ENCODE assay signal across 8 mouse cellular contexts in the genomic region with DNA sequence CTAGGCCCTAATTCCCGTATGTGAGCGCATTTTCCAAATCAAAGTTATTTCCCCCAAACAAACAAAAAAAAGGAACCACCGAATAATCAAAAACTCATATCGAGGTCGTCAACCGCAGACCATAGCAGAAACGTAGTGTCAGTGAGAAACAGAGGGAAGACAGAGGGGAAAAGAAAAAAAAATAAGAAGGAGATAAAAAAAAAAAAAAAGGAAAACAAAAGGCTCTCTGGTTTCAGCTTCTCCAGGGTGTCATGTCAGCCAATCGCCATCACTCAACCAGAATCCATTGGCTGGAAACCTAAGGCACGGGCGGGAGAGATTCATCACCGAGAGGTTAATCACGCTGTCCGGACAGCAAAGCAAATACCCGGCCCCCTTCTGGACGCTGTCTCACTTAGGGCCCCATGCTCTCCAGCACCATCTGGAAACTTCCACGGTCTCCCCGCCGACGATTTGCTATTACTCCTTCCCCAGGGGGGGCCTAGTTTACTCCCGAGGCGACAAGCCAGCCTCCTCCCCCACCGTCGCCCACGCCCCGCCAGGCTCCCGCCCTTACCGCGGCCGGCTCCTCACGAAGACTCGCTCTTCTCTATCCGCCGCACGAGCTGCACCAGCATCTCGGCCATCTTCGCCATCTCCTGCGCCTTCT. TPM values are rescaled to one million over a fixed set of nuclear protein-coding genes. Genes with fewer than 3 reads are reported as not detected.
DNase-seq lines count a peak whose midpoint lies in the region; ATAC-seq and TF ChIP-seq lines count a peak whose summit lies in the region.
"Not testable (repeated sequence)": the region's sequence is repeated elsewhere in the genome, so short reads cannot be mapped to it uniquely, and the experiment has no call there.

No protein-coding gene starts in this region.

- ATAC-seq in frontal cortex, adult (ENCODE audit: low TSS enrichment), result peak; percentile 56
- ATAC-seq in hematopoietic stem cell, adult 5-6 weeks (replicated peaks in 1 of 2; ENCODE audit: insufficient read depth in 1 of 2, low FRiP score in 2 of 2, low TSS enrichment in 1 of 2, low read depth in 1 of 2, poor library complexity in 2 of 2, severe bottlenecking in 2 of 2), result peak; percentile 18 to 35; a peak in 2 of 4 replicates
- ATAC-seq in lung, embryonic 14.5 days (ENCODE audit: insufficient read depth), result peak; percentile 21

- DNase-seq in MN1 (ENCODE audit: low spot score), result peak; percentile 75
- peak; percentile 76 for DNase-seq in cerebellum, adult 9-10 months
- DNase-seq in layer of hippocampus, adult 9-10 months (ENCODE audit: low spot score), result peak; percentile 18
- DNase-seq in lung, embryonic 14.5 days, result peak; percentile 73
- DNase-seq in thymus, adult 18-20 months, result peak; percentile 52 to 61

- peak overlapping the region; percentile 78 for H3K4me2 ChIP-seq in lung, embryonic 14.5 days

- H3K27me3 ChIP-seq in lung, embryonic 14.5 days (ENCODE audit: insufficient read depth, low read length), result not testable (repeated sequence)

- peak overlapping the region; percentile 95 for H3K27ac ChIP-seq in lung, embryonic 14.5 days (ENCODE audit: low read depth)
- H3K27ac ChIP-seq in olfactory bulb, adult 2 months (ENCODE audit: insufficient read depth, low read depth, low read length), result peak overlapping the region; percentile 88

- peak overlapping the region; percentile 69 for H3K4me3 ChIP-seq in lung, embryonic 14.5 days (ENCODE audit: low read depth, low read length)
- H3K4me3 ChIP-seq in olfactory bulb, adult 2 months (ENCODE audit: insufficient read depth, low read depth, low read length), result peak overlapping the region; percentile 67

- WGBS in lung, embryonic 14.5 days, result under 1% methylated on average over 35 of the region's 37 CpGs
- WGBS in olfactory bulb, adult 2 months, result 1% methylated on average over 36 of the region's 37 CpGs

- H3K4me1 ChIP-seq in lung, embryonic 14.5 days (ENCODE audit: insufficient read depth); olfactory bulb, adult 2 months (ENCODE audit: control insufficient read depth, insufficient read depth, low read length): not testable (repeated sequence)

- TF ChIP-seq POLR2A in olfactory bulb, adult 2 months (IDR thresholded peaks at IDR 0.05; ENCODE audit: insufficient read depth, low read depth, low read length), result not testable (repeated sequence)

- peak overlapping the region; percentile 71 for H3K9ac ChIP-seq in lung, embryonic 14.5 days

- not testable (repeated sequence) for H3K9me3 ChIP-seq in lung, embryonic 14.5 days (ENCODE audit: low read depth, low read length)

- TF ChIP-seq CTCF in lung, embryonic 14.5 days (IDR thresholded peaks at IDR 0.05; ENCODE audit: low read depth); olfactory bulb, adult 2 months (IDR thresholded peaks at IDR 0.05; ENCODE audit: insufficient read depth, low read depth, low read length): not testable (repeated sequence)

- H3K36me3 ChIP-seq in lung, embryonic 14.5 days (ENCODE audit: insufficient read depth), result peaks cover 21% of the 10 kb centered on the region; the same call in 1 of the 2 replicates

RNA-seq across cellular contexts. Expression of a gene that starts 0.8 kb away (rescaled TPM):
- 300 and 329 TPM in 2 replicates for total RNA-seq in hematopoietic stem cell, adult 5-6 weeks (2017)
- 568 and 573 TPM in 2 replicates for polyA plus RNA-seq in lung, embryonic 14.5 days (2014; fragmentation: Nextera tagmentation; extraction: Ambion mirVana)
- 561 TPM in 1 of 2 replicates, not detected in the other for polyA plus RNA-seq in olfactory bulb, adult 2 months (2012; ENCODE audit: insufficient read depth, insufficient read length, low replicate concordance, missing spikeins)

RNA-seq across cellular contexts. Expression of a gene that starts 34.7 kb away (rescaled TPM):
- 12.9 and 13.7 TPM in 2 replicates for total RNA-seq in hematopoietic stem cell, adult 5-6 weeks (2017)
- polyA plus RNA-seq in lung, embryonic 14.5 days (2014; fragmentation: Nextera tagmentation; extraction: Ambion mirVana), result 11.3 and 14.9 TPM in 2 replicates
- polyA plus RNA-seq in olfactory bulb, adult 2 months (2012; ENCODE audit: insufficient read depth, insufficient read length, low replicate concordance, missing spikeins), result not detected in 2 replicates

RNA-seq across cellular contexts. Expression of a gene that starts 47.3 kb away (rescaled TPM):
- total RNA-seq in hematopoietic stem cell, adult 5-6 weeks (2017), result 13.2 and 14.3 TPM in 2 replicates
- 23.2 and 23.9 TPM in 2 replicates for polyA plus RNA-seq in lung, embryonic 14.5 days (2014; fragmentation: Nextera tagmentation; extraction: Ambion mirVana)
- polyA plus RNA-seq in olfactory bulb, adult 2 months (2012; ENCODE audit: insufficient read depth, insufficient read length, low replicate concordance, missing spikeins), result not detected in 2 replicates

Comparison
In these comparisons a context has a peak if more than half of its experiments do, and no peak if none do; other contexts are left out.
1. Peak in every context shown above with its lines: DNase-seq, ATAC-seq, H3K4me3 ChIP-seq and H3K27ac ChIP-seq.
2. DNase-seq: peak in every context shown above with its lines; median percentile 76 in cerebellum, adult 9-10 months; 75 in MN1; 73 in lung, embryonic 14.5 days; 56 in thymus, adult 18-20 months; 18 in layer of hippocampus, adult 9-10 months.
3. RNA of a gene that starts 47.3 kb away (polyA plus RNA-seq): 23.2 to 23.9 TPM in lung, embryonic 14.5 days; not detected in olfactory bulb, adult 2 months; every median in the first group is over 10 times any median in the second.